Mouse (Mus musculus): ENCODE measurements around the gene Prnp. TPM values are rescaled to one million over a fixed set of nuclear protein-coding genes. Genes with fewer than 3 reads are reported as not detected.

Gene Prnp
- polyA plus RNA-seq, 1 experiment from 2014 or later: 30.3 TPM

DNA sequence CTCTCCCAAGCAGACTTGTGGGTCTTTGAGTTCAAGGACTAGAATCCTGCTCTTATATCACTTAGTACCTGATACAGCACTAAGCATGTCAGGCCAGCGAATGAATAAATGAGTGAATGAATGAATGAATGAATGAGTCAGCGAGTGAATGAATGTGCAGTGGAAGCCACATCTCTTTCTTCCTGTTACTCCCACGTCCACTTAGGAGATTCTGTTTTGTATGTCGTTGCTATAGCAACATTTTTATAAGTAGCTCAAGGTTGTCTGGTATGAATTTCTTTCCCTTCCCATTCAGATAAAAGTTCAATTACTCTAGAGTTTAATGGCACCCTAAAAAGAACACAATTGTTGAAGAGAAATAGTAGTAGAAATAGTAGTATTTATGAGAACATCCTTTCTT is 61.4 kb downstream of the Prnp start:
- Histone ChIP-seq H3K36me3 (no peaks in the 10 kb centered on the region), H3K4me1 (replicated peaks) (no peaks in the 10 kb centered on the region), H3K9me3 (replicated peaks) (no peaks in the 10 kb centered on the region), H3K27me3 (no peaks in the 10 kb centered on the region), H3K4me3 (replicated peaks) (no peak overlapping the region), H3K4me2 (no peak overlapping the region), H3K27ac (no peak overlapping the region), H3K9ac (no peak overlapping the region)
- DNase-seq (no peak), ATAC-seq (ENCODE audit: low read depth) (no peak)
- 57% methylated on average over 4 of the region's 4 CpGs for WGBS (ENCODE audit: insufficient replicate concordance)

DNA sequence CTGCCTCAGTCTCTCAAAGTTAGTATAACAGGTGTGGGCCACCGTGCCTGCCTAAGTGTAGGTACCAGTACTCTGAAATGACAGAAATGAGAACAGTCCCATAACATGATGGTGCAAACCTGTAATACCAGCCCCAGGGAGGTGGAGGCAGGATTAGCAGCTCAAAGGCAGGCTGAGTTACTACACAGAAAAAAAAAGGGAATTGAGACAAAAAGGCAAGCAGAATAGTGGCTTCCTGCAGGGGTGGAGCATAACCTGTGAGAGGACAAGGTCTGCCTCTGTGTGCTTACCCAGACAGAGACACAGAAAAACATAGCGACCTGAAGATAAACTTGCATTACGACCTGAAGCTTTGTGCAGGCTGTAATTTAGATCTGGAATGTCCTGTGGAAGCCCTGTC is 66.9 kb downstream of the Prnp start:
- 53% methylated on average over 3 of the region's 3 CpGs for WGBS (ENCODE audit: insufficient replicate concordance)
- Histone ChIP-seq H3K4me1 (replicated peaks) (no peaks in the 10 kb centered on the region), H3K27me3 (no peaks in the 10 kb centered on the region), H3K4me2 (no peak overlapping the region), H3K9me3 (replicated peaks) (no peaks in the 10 kb centered on the region), H3K4me3 (replicated peaks) (no peak overlapping the region), H3K9ac (no peak overlapping the region), H3K27ac (no peak overlapping the region), H3K36me3 (no peaks in the 10 kb centered on the region)
- ATAC-seq (ENCODE audit: low read depth): no peak
- no peak for DNase-seq

DNA sequence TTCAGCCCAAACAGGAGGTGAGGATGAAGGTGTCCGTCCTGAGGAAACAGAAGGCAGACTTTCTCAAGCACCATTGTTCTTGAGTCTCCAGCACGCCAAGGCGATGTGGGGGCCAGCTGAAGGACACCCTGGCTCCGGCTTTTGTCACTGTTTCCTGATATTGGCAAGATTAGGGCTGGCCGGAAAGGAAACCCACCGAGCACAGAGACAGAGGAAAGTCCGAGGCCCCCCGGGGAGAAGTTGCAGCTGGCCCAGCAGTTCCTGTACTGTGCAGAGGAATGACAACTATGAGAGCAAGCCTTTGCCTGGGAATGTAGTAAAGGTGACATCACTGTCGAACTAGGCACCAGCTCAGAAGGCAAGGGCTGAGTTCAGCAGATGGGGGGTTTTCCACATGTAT is 71.1 kb downstream of the Prnp start:
- no peak for DNase-seq
- Histone ChIP-seq H3K9ac (no peak overlapping the region), H3K4me2 (no peak overlapping the region), H3K27me3 (no peaks in the 10 kb centered on the region), H3K4me3 (replicated peaks) (no peak overlapping the region), H3K27ac (no peak overlapping the region), H3K36me3 (no peaks in the 10 kb centered on the region), H3K9me3 (replicated peaks) (no peaks in the 10 kb centered on the region), H3K4me1 (replicated peaks) (no peaks in the 10 kb centered on the region)
- no peak for ATAC-seq (ENCODE audit: low read depth)
- 12% methylated on average over 9 of the region's 9 CpGs for WGBS (ENCODE audit: insufficient replicate concordance)

DNA sequence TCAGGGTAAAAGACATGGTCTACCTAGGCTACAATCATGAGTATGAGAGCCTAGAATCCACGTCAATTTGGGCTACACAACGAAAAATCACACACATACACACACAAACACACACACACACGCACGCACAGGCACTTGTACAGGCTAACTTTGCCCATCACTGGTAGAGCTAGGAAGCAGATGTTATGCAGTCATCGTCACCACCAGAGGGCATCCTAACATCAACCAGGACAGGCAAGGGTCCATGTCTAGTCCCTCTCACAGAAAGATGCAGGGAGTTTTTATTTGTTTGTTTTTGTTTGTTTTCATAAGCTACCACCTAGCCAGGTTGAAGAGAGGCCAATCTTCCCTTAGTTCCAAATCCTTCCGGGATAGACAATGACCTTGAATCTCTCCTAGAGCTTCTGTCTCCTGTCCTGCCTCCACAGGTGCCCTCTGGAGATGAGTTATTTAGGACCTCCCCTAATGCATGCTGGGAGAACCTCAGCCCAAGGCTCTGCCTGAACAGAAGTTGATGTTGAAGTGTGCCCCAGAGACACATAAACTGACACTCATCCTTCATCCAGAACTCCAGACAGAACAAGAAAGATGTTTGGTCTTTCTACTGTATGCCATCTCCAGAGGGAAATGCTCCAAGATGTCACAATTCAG is 72.9 kb downstream of the Prnp start:
- H3K36me3 ChIP-seq: no peaks in the 10 kb centered on the region
- WGBS (ENCODE audit: insufficient replicate concordance): 10% methylated on average over 6 of the region's 6 CpGs
- DNase-seq: no peak
- no peak overlapping the region for H3K4me2 ChIP-seq
- no peaks in the 10 kb centered on the region for H3K27me3 ChIP-seq
- no peaks in the 10 kb centered on the region for H3K4me1 ChIP-seq (replicated peaks)
- no peak overlapping the region for H3K4me3 ChIP-seq (replicated peaks)
- no peak for ATAC-seq (ENCODE audit: low read depth)
- no peaks in the 10 kb centered on the region for H3K9me3 ChIP-seq (replicated peaks)
- H3K9ac ChIP-seq: no peak overlapping the region
- no peak overlapping the region for H3K27ac ChIP-seq

GRCm38 (mm10) chr2:131987950-131988349 is 78.2 kb downstream of the Prnp start:
- H3K27me3 ChIP-seq: no peaks in the 10 kb centered on the region
- DNase-seq (no peak), ATAC-seq (ENCODE audit: low read depth) (no peak)
- no peak overlapping the region for H3K4me2 ChIP-seq
- H3K4me1 ChIP-seq (replicated peaks): peaks cover 4% of the 10 kb centered on the region
- 35% methylated on average over 3 of the region's 3 CpGs for WGBS (ENCODE audit: insufficient replicate concordance)
- no peak overlapping the region for H3K27ac ChIP-seq
- no peak overlapping the region for H3K4me3 ChIP-seq (replicated peaks)
- no peaks in the 10 kb centered on the region for H3K9me3 ChIP-seq (replicated peaks)
- no peaks in the 10 kb centered on the region for H3K36me3 ChIP-seq
- H3K9ac ChIP-seq: no peak overlapping the region

Other genes with a start within 250 kb of the Prnp start
- not detected in 2 replicates for gene Erv3, start 50.2 kb upstream of the Prnp start, polyA plus RNA-seq (2015; fragmentation: Nextera tagmentation; extraction: Ambion mirVana)
- 0.28 TPM in 1 of 2 replicates, not detected in the other for gene Prn, start within 50 bp of the Prnp start, polyA plus RNA-seq (2015; fragmentation: Nextera tagmentation; extraction: Ambion mirVana)
- 0.34 and 0.45 TPM in 2 replicates for gene Prnd, start 40.9 kb downstream of the Prnp start, polyA plus RNA-seq (2015; fragmentation: Nextera tagmentation; extraction: Ambion mirVana)
- gene Rassf2, start 120.3 kb downstream of the Prnp start, polyA plus RNA-seq (2015; fragmentation: Nextera tagmentation; extraction: Ambion mirVana): 1.6 and 2.2 TPM in 2 replicates
- 2.8 and 3.1 TPM in 2 replicates for gene Slc23a2, start 235.2 kb downstream of the Prnp start, polyA plus RNA-seq (2015; fragmentation: Nextera tagmentation; extraction: Ambion mirVana)

All from liver, embryonic 13.5 days (tissue).